Mouse (Mus musculus) limb, embryonic 15.5 days (tissue): ENCODE data around the gene Ttc30b. TPM values are rescaled to one million over a fixed set of nuclear protein-coding genes. Genes with fewer than 3 reads are reported as not detected.
"Not testable (repeated sequence)": the region's sequence is repeated elsewhere in the genome, so short reads cannot be mapped to it uniquely, and the experiment has no call there.

ENCODE experiments used
- ATAC-seq: fragments of 200-750 bp; cut with Nextera tagmentation; 2 replicates; pipeline ENCODE4 v1.8.0; 2017; ENCODE audit warnings: low read depth, moderate TSS enrichment; ENCODE audit not compliant: insufficient number of reproducible peaks, low FRiP score, low TSS enrichment
- H3K27ac ChIP-seq: fragments of 300-500 bp; sonication (generic); 2 replicates; pipeline ENCODE4 v1.5.1; 2015; ENCODE audit warnings: moderate library complexity, mild to moderate bottlenecking, inconsistent platforms
- H3K27me3 ChIP-seq: fragments of 300-500 bp; sonication (generic); 2 replicates; pipeline ENCODE4 v1.6.1; 2015; ENCODE audit warnings: inconsistent platforms
- H3K36me3 ChIP-seq: fragments of 300-500 bp; sonication (generic); 2 replicates; pipeline ENCODE4 v1.6.1; 2015; ENCODE audit warnings: inconsistent platforms
- H3K4me1 ChIP-seq: fragments of 300-500 bp; sonication (generic); 2 replicates; pipeline ENCODE4 v1.6.1; 2015; ENCODE audit warnings: inconsistent platforms
- H3K4me2 ChIP-seq: fragments of 300-500 bp; sonication (generic); 2 replicates; pipeline ENCODE4 v1.6.1; 2015; ENCODE audit warnings: mild to moderate bottlenecking, inconsistent platforms
- H3K4me3 ChIP-seq: fragments of 300-500 bp; sonication (generic); 2 replicates; pipeline ENCODE4 v1.5.1; 2015; ENCODE audit warnings: mild to moderate bottlenecking, inconsistent platforms
- H3K9ac ChIP-seq: fragments of 300-500 bp; sonication (generic); 2 replicates; pipeline ENCODE4 v1.6.1; 2015; ENCODE audit warnings: inconsistent platforms
- H3K9me3 ChIP-seq: fragments of 300-500 bp; sonication (generic); 2 replicates; pipeline ENCODE4 v1.6.1; 2016; ENCODE audit warnings: inconsistent platforms
- WGBS: fragments of 180-500 bp; shearing (Covaris S2); methylation state at CpG from one replicate; pipeline ENCODE4 v1.1.7; 2015; 5-methylcytosine and 5-hydroxymethylcytosine counted together
- polyA plus RNA-seq: library from polyadenylated mRNA; unstranded; fragments of >200 nt; fragmentation: Nextera tagmentation; extraction: Ambion mirVana; gene quantifications from 2 replicates; pipeline ENCODE4 v1.2.1, GENCODE M21; 2015

Ttc30b gene
- 12.8 and 12.9 TPM in 2 replicates for polyA plus RNA-seq

DNA sequence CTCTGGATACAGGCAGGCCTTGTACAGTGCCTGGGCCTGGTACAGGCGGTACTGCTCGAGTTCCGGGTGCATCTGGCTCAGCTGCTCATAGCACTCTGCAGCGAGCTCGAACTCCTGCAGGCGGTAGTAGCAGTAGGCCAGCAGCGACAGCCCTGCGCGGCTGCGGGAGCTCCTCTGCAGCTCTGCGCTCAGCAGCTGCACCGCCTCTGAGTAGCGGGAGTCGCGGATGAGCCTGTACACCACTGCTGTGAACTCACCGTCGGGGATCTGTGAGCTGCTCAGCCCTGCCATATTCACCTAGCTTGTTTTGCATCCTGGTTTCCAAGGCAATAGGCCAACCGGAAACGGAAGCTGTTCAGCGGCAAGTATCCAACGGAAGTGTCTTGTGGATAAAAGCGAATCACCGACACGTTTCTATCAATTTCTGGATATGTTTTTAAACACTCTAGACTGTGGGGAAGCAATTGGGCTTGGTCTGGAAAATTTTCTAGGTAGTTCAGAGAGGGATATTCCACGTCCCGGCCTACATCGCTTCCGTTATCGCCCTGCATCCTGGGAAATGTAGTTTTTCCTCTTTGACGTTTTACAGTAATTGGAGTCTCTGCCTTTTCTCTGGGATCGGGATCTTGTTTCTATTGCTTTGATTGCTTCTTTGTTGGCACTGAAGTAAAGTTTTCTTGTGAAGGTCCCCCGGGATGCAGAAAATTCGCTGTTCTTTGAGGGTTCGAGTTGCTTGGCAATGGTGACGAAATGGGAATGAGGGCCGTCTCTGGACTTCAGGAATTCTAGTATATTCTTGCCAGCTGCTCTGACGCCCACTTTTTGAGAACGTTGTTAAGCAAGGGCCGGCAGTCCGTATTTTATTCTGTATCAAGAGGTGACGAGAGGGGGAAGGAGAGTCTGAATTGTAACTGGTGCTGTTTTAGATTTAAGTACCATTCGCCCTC, at the start of gene Ttc30b:
Ttc30b (minus strand) TSS at position 469 of the 947 bp plus-strand sequence.
- Histone ChIP-seq H3K27me3 (no peaks in the 10 kb centered on the region), H3K9me3 (no peaks in the 10 kb centered on the region), H3K9ac (peak within 1 kb of the TSS; percentile 44), H3K36me3 (no peaks in the 10 kb centered on the region), H3K4me1 (peaks cover 3% of the 10 kb centered on the region; the same call in 1 of the 2 replicates), H3K4me3 (peak within 1 kb of the TSS; percentile 53), H3K27ac (peak within 1 kb of the TSS; percentile 95), H3K4me2 (peak within 1 kb of the TSS; percentile 55)
- ATAC-seq, result peak; percentile 83
- 2% methylated on average over 42 of the region's 42 CpGs for WGBS

DNA sequence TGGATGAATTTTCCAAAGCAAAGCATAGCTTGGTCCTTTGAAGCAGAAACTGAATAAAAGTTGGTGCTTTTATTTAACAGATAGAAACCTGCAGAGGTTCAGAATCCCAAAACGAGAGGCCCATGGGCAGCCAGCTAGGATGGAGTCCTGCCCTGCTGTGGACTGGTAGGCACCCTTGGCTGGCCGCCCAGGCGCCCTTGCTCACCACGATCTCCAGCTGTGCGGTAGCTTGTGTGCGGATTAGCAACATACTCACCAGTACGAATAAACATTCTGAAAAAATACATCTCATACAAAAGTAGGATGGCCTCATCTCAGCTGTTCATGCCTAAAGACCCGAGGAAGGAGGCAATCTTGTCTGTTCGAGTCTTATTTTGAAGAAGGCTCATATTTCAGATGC, 49.4 kb upstream of the Ttc30b start:
- H3K9me3 ChIP-seq, result no peaks in the 10 kb centered on the region
- H3K27me3 ChIP-seq, result no peaks in the 10 kb centered on the region
- H3K4me2 ChIP-seq, result no peak overlapping the region
- no peak overlapping the region for H3K9ac ChIP-seq
- peaks cover 37% of the 10 kb centered on the region for H3K4me1 ChIP-seq
- 47% methylated on average over 9 of the region's 9 CpGs for WGBS
- H3K36me3 ChIP-seq, result no peaks in the 10 kb centered on the region
- no peak for ATAC-seq
- H3K27ac ChIP-seq, result no peak overlapping the region
- H3K4me3 ChIP-seq, result no peak overlapping the region

DNA sequence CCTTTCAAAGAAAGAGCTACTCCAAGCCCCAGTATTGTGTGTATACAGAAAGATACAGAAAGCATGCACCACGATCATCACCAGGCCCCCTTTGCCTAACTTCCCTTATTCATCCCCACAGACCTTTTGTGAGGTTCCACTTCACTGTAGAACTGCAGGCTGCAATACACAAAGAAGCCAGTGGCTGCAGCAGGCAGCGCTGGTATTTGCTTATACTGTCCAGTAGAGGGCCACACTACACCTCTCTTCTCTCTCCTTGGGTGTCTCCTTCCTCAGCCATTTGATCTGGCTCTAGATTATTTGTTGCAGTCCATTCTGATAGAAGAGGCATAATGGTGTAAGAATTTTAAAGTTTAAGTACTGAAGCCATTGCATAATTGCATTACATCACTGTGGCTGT, 46.7 kb upstream of the Ttc30b start:
- no peak overlapping the region for H3K4me2 ChIP-seq
- H3K27me3 ChIP-seq, result no peaks in the 10 kb centered on the region
- no peak overlapping the region for H3K4me3 ChIP-seq
- no peaks in the 10 kb centered on the region for H3K36me3 ChIP-seq
- H3K27ac ChIP-seq, result no peak overlapping the region
- no peak for ATAC-seq
- H3K9ac ChIP-seq, result no peak overlapping the region
- H3K4me1 ChIP-seq, result peaks cover 18% of the 10 kb centered on the region
- H3K9me3 ChIP-seq, result no peaks in the 10 kb centered on the region
- WGBS, result 3% methylated on average over 2 of the region's 2 CpGs

DNA sequence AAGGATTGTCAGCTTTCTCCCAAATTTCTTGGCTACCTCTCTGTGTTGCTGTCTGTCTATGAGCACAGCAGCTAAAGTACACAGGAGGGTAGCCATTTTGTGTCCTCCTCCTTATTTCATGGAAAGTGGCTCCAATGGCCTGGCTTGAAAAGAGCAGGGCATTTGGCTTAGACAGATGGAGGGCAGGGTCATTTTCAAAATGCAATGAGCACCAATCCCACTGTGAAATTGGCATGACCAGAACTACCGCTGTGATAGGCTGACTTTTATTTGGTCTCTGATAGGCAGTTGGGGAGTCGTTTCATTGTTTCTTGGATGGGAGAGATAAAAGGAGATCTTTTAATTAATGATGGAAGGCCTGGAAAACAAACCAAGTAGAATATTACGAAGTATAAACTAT, 45.5 kb upstream of the Ttc30b start:
- Histone ChIP-seq H3K27me3 (no peaks in the 10 kb centered on the region), H3K4me3 (no peak overlapping the region), H3K9me3 (no peaks in the 10 kb centered on the region), H3K9ac (no peak overlapping the region), H3K4me1 (peaks cover 16% of the 10 kb centered on the region), H3K27ac (no peak overlapping the region), H3K36me3 (no peaks in the 10 kb centered on the region), H3K4me2 (no peak overlapping the region)
- 82% methylated on average over 3 of the region's 3 CpGs for WGBS
- ATAC-seq, result no peak

DNA sequence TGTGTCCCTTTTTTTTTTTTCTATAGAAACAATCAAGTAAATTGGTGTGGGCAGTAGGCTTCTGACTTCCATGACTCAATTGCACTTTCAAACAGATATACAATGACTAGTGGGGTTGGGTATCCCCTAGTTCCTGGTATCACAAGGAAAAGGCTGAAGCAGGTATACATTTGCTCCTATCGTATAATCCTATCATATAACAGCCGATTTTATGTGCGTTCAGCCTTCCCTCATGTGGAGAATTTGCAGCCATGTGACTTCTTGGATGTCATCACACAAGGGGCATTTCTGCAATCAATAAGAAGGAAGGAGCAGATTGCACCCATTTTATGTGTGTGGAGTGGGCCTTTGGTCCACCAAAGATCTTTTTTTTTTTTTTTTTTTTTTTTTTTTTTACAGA, 44.7 kb upstream of the Ttc30b start:
- no peaks in the 10 kb centered on the region for H3K27me3 ChIP-seq
- H3K36me3 ChIP-seq, result no peaks in the 10 kb centered on the region
- WGBS, result 91% methylated on average over 3 of the region's 3 CpGs
- no peak for ATAC-seq
- no peak overlapping the region for H3K4me3 ChIP-seq
- H3K27ac ChIP-seq, result no peak overlapping the region
- H3K9ac ChIP-seq, result no peak overlapping the region
- peaks cover 8% of the 10 kb centered on the region; the same call in 1 of the 2 replicates for H3K4me1 ChIP-seq
- H3K4me2 ChIP-seq, result no peak overlapping the region
- no peaks in the 10 kb centered on the region for H3K9me3 ChIP-seq

DNA sequence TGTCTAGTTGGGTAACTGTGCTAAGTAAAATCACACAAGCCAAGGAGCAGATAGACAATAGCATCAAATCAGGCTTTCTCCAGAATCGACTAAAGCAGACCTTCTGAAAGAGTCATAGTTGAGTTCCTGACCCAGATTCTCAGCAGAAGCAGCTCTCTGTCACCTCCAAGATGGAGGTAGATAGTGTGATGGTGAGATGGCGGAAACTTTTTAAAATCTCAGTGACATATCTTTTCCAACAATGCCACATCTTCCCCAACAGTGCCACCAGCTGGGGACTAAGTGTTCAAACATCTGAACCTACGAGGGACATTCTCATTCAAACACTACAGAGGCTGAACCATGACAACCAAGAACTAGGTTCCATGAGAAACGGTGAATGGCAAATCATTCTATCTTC, 44.2 kb upstream of the Ttc30b start:
- ATAC-seq, result no peak
- Histone ChIP-seq H3K4me2 (no peak overlapping the region), H3K36me3 (no peaks in the 10 kb centered on the region), H3K9me3 (no peaks in the 10 kb centered on the region), H3K27me3 (no peaks in the 10 kb centered on the region), H3K4me1 (peaks cover 4% of the 10 kb centered on the region; the same call in 1 of the 2 replicates), H3K27ac (no peak overlapping the region), H3K9ac (no peak overlapping the region), H3K4me3 (no peak overlapping the region)
- 94% methylated on average over 4 of the region's 4 CpGs for WGBS

DNA sequence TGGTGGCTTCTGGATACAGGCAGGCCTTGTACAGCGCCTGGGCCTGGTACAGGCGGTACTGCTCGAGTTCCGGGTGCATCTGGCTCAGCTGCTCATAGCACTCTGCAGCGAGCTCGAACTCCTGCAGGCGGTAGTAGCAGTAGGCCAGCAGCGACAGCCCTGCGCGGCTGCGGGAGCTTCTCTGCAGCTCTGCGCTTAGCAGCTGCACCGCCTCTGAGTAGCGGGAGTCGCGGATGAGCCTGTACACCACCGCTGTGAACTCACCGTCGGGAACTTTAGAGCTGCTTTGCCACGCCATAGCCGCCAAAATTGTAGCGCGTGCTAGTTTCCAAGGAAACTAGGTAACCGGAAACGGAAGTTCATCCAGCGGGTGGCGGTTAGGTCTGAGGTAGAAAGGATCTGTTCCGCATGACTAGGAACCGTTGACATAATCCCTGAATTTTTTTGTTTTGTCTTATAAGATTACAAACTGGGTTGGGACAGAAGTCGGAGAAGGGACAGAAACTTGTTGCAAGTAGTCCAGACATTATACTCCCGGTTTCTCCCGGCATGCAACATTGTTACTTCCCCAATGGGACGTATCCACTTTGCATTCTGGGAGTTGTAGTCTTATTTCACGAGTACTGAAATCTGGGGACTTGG, 43.2 kb upstream of the Ttc30b start, which contains the start of gene Ttc30a1:
Ttc30a1 (minus strand) TSS at position 528 of the 642 bp plus-strand sequence.
- H3K4me2 ChIP-seq, result peak within 1 kb of the TSS; percentile 64
- 3% methylated on average over 32 of the region's 34 CpGs for WGBS
- peak within 1 kb of the TSS; percentile 44 for H3K9ac ChIP-seq
- not testable (repeated sequence) for H3K9me3 ChIP-seq, H3K36me3 ChIP-seq, H3K27me3 ChIP-seq, H3K4me1 ChIP-seq
- ATAC-seq, result peak; percentile 76
- H3K4me3 ChIP-seq, result peak within 1 kb of the TSS; percentile 56
- peak within 1 kb of the TSS; percentile 47; the same call in 1 of the 2 replicates for H3K27ac ChIP-seq

DNA sequence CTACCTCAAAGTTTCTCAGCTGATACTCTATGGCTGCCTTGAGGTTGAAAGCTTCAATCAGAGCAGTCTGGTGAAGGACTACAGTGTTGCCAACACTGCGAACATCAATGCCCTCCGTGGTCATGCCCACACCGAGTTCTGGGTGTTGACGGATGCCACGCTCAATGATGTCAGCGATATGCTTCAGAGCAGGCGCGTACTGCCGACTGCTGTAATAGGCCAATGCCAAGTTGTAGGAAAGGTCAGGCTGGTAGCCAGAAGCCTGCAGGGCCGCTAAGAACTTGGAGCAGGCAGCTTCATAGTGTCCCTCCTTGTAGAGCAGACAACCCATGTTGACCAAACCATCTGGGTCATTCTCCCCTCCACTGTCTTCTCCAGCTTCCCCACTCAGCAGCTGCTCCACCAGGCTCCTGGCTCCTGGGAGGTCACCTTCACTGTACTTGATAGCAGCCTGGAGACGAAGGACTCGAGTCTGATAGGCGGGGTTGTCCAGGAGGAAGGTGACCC, 42.6 kb upstream of the Ttc30b start:
- not testable (repeated sequence) for H3K4me1 ChIP-seq, H3K27me3 ChIP-seq, H3K36me3 ChIP-seq, H3K9me3 ChIP-seq, ATAC-seq, H3K27ac ChIP-seq, H3K9ac ChIP-seq
- Histone ChIP-seq H3K4me3 (peak overlapping the region; percentile 56), H3K4me2 (peak overlapping the region; percentile 64)
- 96% methylated on average over 13 of the region's 13 CpGs for WGBS

DNA sequence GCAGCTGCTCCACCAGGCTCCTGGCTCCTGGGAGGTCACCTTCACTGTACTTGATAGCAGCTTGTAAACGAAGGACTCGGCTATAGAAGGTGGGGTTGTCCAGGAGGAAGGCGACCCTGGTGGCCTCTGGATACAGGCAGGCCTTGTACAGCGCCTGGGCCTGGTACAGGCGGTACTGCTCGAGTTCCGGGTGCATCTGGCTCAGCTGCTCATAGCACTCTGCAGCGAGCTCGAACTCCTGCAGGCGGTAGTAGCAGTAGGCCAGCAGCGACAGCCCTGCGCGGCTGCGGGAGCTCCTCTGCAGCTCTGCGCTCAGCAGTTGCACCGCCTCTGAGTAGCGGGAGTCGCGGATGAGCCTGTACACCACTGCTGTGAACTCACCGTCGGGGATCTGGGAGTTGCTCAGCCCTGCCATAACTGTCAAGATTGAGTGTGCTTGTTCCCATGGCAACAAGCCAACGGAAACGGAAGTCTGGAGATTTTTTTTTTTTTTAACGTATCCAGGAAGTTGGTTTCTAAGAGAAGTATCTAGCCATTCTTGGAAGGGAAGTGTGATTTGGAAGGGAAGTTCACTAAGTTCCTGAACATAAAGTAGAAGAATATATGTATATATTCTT, 39.5 kb upstream of the Ttc30b start, which contains the start of gene Ttc30a2:
Ttc30a2 (minus strand) TSS at position 419 of the 617 bp plus-strand sequence.
- not testable (repeated sequence) for H3K9ac ChIP-seq, H3K4me1 ChIP-seq, H3K27ac ChIP-seq, H3K27me3 ChIP-seq, H3K9me3 ChIP-seq, ATAC-seq, H3K4me3 ChIP-seq, H3K4me2 ChIP-seq, H3K36me3 ChIP-seq
- 35% methylated on average over 17 of the region's 24 CpGs for WGBS

DNA sequence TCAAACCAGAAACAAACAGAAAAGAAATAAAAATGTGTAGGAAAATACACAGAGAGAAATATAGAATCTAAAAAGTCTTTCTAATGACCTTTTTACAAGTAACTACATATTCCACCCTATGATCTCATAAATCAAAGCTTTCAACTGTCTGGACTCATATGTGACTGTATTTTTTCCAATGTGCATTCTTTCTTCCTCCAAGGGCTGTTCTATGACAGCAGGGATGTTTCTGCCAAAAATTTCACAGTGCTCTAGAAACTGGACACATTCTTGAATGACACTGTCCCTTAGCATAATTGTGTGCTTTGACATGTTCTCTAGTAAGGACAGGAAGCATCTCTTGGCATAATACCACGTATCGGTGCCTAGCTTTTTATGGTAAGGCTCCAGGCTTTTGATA, 37.7 kb upstream of the Ttc30b start:
- not testable (repeated sequence) for H3K27ac ChIP-seq, H3K36me3 ChIP-seq, H3K9ac ChIP-seq, H3K4me1 ChIP-seq, H3K9me3 ChIP-seq, H3K27me3 ChIP-seq, ATAC-seq, H3K4me3 ChIP-seq, H3K4me2 ChIP-seq
- 73% methylated on average over 2 of the region's 2 CpGs for WGBS

DNA sequence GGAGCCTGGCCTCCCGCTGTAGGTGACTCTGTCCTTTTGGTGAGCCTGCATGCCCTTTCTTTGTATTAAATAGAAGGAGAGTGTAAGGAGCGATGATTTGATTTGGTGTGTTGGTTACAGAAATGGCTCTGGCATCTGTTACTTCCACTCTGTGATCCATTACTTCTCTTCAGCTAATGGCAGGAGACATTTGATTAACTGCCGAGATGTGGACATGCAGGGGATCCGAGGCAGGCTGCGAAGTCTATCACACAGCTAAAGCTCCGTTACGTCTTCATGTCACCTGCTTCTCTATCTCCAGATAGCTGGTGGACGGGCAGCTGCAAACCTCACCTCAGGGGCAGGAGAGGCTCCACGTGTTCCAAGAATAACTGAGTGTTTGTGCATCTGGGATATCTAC, 35.7 kb upstream of the Ttc30b start:
- no peak overlapping the region for H3K9ac ChIP-seq
- H3K9me3 ChIP-seq, result no peaks in the 10 kb centered on the region
- WGBS, result 69% methylated on average over 9 of the region's 9 CpGs
- no peak overlapping the region for H3K4me2 ChIP-seq
- no peaks in the 10 kb centered on the region for H3K4me1 ChIP-seq
- H3K27me3 ChIP-seq, result no peaks in the 10 kb centered on the region
- no peak overlapping the region for H3K27ac ChIP-seq
- H3K36me3 ChIP-seq, result no peaks in the 10 kb centered on the region
- H3K4me3 ChIP-seq, result no peak overlapping the region
- no peak for ATAC-seq
